Mouse (Mus musculus) C2C12 (cell line): ENCODE results near the gene Mrpl22. TPM values are rescaled to one million over a fixed set of nuclear protein-coding genes. Genes with fewer than 3 reads are reported as not detected.
"Not testable (repeated sequence)": the region's sequence is repeated elsewhere in the genome, so short reads cannot be mapped to it uniquely, and the experiment has no call there.

Experiments used
- H3K27me3 ChIP-seq: one replicate; pipeline ENCODE4 v1.6.1; 2011; ENCODE audit not compliant: control insufficient read depth, insufficient read depth, insufficient read length
- H3K36me3 ChIP-seq: one replicate; pipeline ENCODE4 v1.6.1; 2011; ENCODE audit not compliant: control insufficient read depth, insufficient read depth
- H3K4me3 ChIP-seq: one replicate; pipeline ENCODE4 v1.5.1; 2011; ENCODE audit warnings: mild to moderate bottlenecking, control low read depth; ENCODE audit not compliant: poor library complexity, insufficient read depth, severe bottlenecking
- H3K79me2 ChIP-seq: one replicate; pipeline ENCODE4 v1.6.1; 2011; ENCODE audit not compliant: control insufficient read depth, insufficient read depth
- H3K79me3 ChIP-seq: one replicate; pipeline ENCODE4 v1.6.1; 2011; ENCODE audit warnings: low read depth, control low read depth
- H3ac ChIP-seq: one replicate; pipeline ENCODE3; 2011; ENCODE audit warnings: low read depth; ENCODE audit not compliant: control insufficient read depth, insufficient read length
- CEBPB ChIP-seq: IDR thresholded peaks from one replicate; pipeline ENCODE4 v1.6.1; 2011; ENCODE audit warnings: low read depth, mild to moderate bottlenecking, control low read depth, moderate library complexity
- CTCF ChIP-seq: IDR thresholded peaks from one replicate; pipeline ENCODE4 v1.5.1; 2011; ENCODE audit not compliant: control insufficient read depth, insufficient read depth, insufficient read length
- FOSL1 ChIP-seq: IDR thresholded peaks from one replicate; pipeline ENCODE4 v1.8.0; 2011; ENCODE audit warnings: mild to moderate bottlenecking, low read length; ENCODE audit not compliant: poor library complexity, insufficient read depth, severe bottlenecking
- MAX ChIP-seq: IDR thresholded peaks from one replicate; pipeline ENCODE4 v1.6.1; 2011; ENCODE audit warnings: mild to moderate bottlenecking, control low read depth
- MYOD1 ChIP-seq: IDR thresholded peaks from one replicate; pipeline ENCODE4 v1.6.1; 2011; ENCODE audit warnings: low read depth; ENCODE audit not compliant: control insufficient read depth, insufficient read length
- MYOG ChIP-seq: IDR thresholded peaks from one replicate; pipeline ENCODE4 v1.6.1; 2011; ENCODE audit not compliant: control insufficient read depth, insufficient read length; ENCODE audit errors: extremely low read depth
- USF1 ChIP-seq: IDR thresholded peaks from one replicate; pipeline ENCODE4 v1.6.1; 2011; ENCODE audit warnings: low read depth, mild to moderate bottlenecking, control low read depth, moderate library complexity
- polyA plus RNA-seq: library from polyadenylated mRNA; unstranded; fragments of >200 nt; fragmentation: generic; extraction: Trizol; gene quantifications from one replicate; pipeline ENCODE4 v1.2.1, GENCODE M21; 2012; ENCODE audit warnings: missing spikeins

Gene Mrpl22
- polyA plus RNA-seq, 1 experiment: 106 TPM

DNA sequence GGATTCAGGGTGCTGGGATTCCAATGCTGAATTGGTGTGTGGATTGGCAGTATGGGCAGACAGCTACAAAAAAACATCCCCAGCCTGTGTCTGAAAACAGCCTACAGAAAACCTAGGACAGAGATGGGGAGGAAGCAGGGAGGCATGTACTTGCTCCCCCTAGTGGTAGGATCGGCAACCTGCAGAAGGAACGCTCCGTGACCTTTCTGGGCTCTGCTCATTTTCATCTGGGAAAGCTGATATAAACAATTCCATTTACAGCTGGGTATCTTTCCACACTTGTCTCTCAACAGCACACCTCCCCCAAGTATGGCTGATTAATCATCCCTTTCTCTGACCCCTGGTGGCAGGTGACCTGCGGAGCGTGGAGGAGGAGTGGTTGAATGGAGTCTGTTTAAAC lies 54.2 kb downstream of the Mrpl22 start:
- Histone ChIP-seq H3K27me3 (peaks cover 6% of the 10 kb centered on the region), H3K79me3 (no peaks in the 10 kb centered on the region), H3K36me3 (no peaks in the 10 kb centered on the region), H3K4me3 (no peak overlapping the region), H3K79me2 (no peaks in the 10 kb centered on the region), H3ac (no peak overlapping the region)
- peak; percentile 89 for TF ChIP-seq CTCF
- TF ChIP-seq CEBPB: no peak

DNA sequence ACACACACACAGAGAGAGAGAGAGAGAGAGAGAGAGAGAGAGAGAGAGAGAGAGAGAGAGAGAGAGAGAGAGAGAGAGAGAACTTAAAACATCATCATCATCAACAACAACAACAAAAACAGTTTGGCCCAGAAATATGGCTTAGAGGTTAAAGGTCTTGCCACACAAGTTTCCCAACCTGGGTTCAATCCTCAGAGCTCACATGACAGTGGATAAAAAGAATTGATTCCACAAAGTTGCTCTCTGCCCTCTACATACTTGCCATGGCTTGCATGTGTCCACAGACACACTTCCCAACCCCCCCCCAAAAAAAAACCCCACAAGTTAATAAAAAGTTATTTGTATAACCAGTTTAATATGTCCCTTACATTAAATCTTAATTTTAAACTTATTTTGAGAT lies 55.0 kb downstream of the Mrpl22 start:
- Histone ChIP-seq H3ac (no peak overlapping the region), H3K79me3 (no peaks in the 10 kb centered on the region), H3K27me3 (peaks cover 13% of the 10 kb centered on the region), H3K36me3 (no peaks in the 10 kb centered on the region), H3K79me2 (no peaks in the 10 kb centered on the region), H3K4me3 (no peak overlapping the region)
- TF ChIP-seq MYOD1 (no peak), CTCF (no peak), MYOG (no peak), CEBPB (no peak), MAX (no peak), FOSL1 (no peak), USF1 (no peak)

DNA sequence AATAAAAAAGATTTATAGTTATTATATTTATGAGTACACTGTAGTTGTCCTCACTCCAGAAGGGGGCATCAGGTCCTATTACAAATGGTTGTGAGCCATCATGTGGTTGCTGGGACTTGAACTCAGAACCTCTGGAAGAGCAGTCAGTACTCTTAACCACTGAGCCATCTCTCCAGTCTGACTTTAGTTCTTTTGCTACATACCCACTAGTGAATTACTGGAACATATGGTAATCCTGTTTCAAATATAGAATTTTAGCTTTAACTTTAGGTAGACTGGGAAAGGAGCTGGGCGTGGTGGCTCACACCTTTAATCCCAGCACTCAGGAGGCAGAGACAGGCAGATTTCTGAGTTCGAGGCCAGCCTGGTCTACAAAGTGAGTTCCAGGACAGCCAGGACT lies 56.6 kb downstream of the Mrpl22 start:
- H3K36me3 ChIP-seq, H3K79me3 ChIP-seq, H3K79me2 ChIP-seq, H3K4me3 ChIP-seq, H3ac ChIP-seq: not testable (repeated sequence)
- peaks cover 27% of the 10 kb centered on the region for H3K27me3 ChIP-seq

Other genes starting within 250 kb of the Mrpl22 start
- 59.4 TPM for gene Larp1, start 162.6 kb upstream of the Mrpl22 start, polyA plus RNA-seq
- 0.04 TPM for gene Gm12248, start 78.5 kb upstream of the Mrpl22 start, polyA plus RNA-seq
- gene Cnot8, start 67.5 kb upstream of the Mrpl22 start, polyA plus RNA-seq: 44.6 TPM
- gene Gemin5, start 3.1 kb upstream of the Mrpl22 start, polyA plus RNA-seq: 26.7 TPM
- 0.12 TPM for gene Igtp, start 27.9 kb downstream of the Mrpl22 start, polyA plus RNA-seq
- gene Irgm2, start 28.0 kb downstream of the Mrpl22 start, polyA plus RNA-seq: 0.01 TPM
- gene 4930438A08Rik, start 103.1 kb downstream of the Mrpl22 start, polyA plus RNA-seq: 0.01 TPM
- 6.8 TPM for gene Zfp692, start 135.4 kb downstream of the Mrpl22 start, polyA plus RNA-seq
- gene Zfp672, start 158.7 kb downstream of the Mrpl22 start, polyA plus RNA-seq: 12.5 TPM
- 30.8 TPM for gene Sh3bp5l, start 159.1 kb downstream of the Mrpl22 start, polyA plus RNA-seq
- not detected for gene Lypd8, start 207.4 kb downstream of the Mrpl22 start, polyA plus RNA-seq
- not detected for gene 1810065E05Rik, start 249.4 kb downstream of the Mrpl22 start, polyA plus RNA-seq